Mouse (Mus musculus): ENCODE data around the gene Zcchc2. TPM values are rescaled to one million over a fixed set of nuclear protein-coding genes. Genes with fewer than 3 reads are reported as not detected.

The Zcchc2 gene
- 16.2 TPM for polyA plus RNA-seq (2014; fragmentation: Illumina TruSeq; extraction: RNeasy Lipid Tissue Mini Kit (QIAGEN cat#74804))

GRCm38 (mm10) chr1:105990138-105990821, at the start of gene Zcchc2:
Gene Zcchc2 (plus strand): TSS chr1:105990406.

Other genes starting within 250 kb of the Zcchc2 start
- gene Tnfrsf11a, start 209.7 kb upstream of the Zcchc2 start, polyA plus RNA-seq (2014; fragmentation: Illumina TruSeq; extraction: RNeasy Lipid Tissue Mini Kit (QIAGEN cat#74804)): 4.1 TPM
- gene Phlpp1, start 181.3 kb downstream of the Zcchc2 start, polyA plus RNA-seq (2014; fragmentation: Illumina TruSeq; extraction: RNeasy Lipid Tissue Mini Kit (QIAGEN cat#74804)): 10.8 TPM

Measured in ovary, adult 10 weeks (tissue).